Mouse (Mus musculus) lung, adult 2 months (tissue): Measurements from ENCODE around the gene Uba52.

Experiments
- CTCF ChIP-seq: fragments of 200-500 bp; IDR thresholded peaks from 2 replicates; pipeline ENCODE4 v1.5.1; 2011; ENCODE audit warnings: mild to moderate bottlenecking, low read length, control low read depth; ENCODE audit not compliant: insufficient read depth
- POLR2A ChIP-seq: fragments of 200-500 bp; IDR thresholded peaks from 2 replicates; pipeline ENCODE4 v1.6.1; 2011; ENCODE audit warnings: low read depth, mild to moderate bottlenecking, control low read depth, low read length, borderline replicate concordance; ENCODE audit errors: extremely low read depth

DNA sequence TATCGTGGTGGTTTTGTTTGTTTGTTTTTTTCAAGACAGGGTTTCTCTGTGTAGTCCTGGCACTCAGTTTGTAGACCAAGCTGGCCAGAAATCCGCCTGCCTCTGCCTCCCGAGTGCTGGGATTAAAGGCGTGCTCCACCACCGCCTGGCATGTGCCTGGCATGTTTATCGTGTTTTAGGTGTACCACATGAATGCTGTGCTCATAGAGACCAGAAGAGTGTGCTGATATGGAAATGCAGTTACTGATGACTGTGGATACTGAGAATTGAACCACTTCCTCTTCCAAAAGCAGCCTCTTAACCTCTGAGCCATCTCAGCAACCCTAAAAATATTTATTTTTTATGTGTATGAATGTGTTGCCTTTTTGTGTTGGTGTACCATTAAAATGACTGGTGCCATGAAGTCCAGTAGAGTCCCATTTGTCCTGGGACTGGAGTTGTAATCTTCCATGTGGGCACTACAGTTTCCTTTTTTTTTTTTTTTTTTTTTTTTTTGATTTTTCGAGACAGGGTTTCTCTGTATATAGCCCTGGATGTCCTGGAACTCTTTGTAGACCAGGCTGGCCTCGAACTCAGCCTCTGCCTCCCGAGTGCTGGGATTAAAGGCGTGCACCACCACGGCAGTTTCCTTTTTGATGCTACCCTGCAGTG is 1.8 kb upstream of the Uba52 start:
- TF ChIP-seq POLR2A (no peak), CTCF (no peak)
